Mouse (Mus musculus): Measurements from ENCODE around the gene Oma1. TPM values are rescaled to one million over a fixed set of nuclear protein-coding genes. Genes with fewer than 3 reads are reported as not detected.

Oma1 gene
- total RNA-seq, 2 experiments from 2014 or later: 8.4 to 9.1 TPM

Other genes starting within 250 kb of the Oma1 start
- 10 to 100 TPM; 39.1 to 42.7 TPM for gene Mier1, start 199.4 kb upstream of the Oma1 start, total RNA-seq (2021)
- 10 to 100 TPM; 13.0 to 16.5 TPM for gene Wdr78, start 199.3 kb upstream of the Oma1 start, total RNA-seq (2021)
- gene Slc35d1, start 98.6 kb upstream of the Oma1 start, total RNA-seq (2021): 10 to 100 TPM; 12.1 to 13.5 TPM
- not detected for gene 4921539E11Rik, start 22.9 kb upstream of the Oma1 start, total RNA-seq (2021)

Measured in left cerebral cortex, postnatal 25 days (tissue).